Mouse (Mus musculus) forebrain, embryonic 16.5 days (tissue): ENCODE results near the gene Gli1. TPM values are rescaled to one million over a fixed set of nuclear protein-coding genes. Genes with fewer than 3 reads are reported as not detected.
"Not testable (repeated sequence)": the region's sequence is repeated elsewhere in the genome, so short reads cannot be mapped to it uniquely, and the experiment has no call there.

Experiments
- ATAC-seq: fragments of 200-750 bp; cut with Nextera tagmentation; 2 replicates; pipeline ENCODE4 v1.8.0; 2017; ENCODE audit warnings: mild to moderate bottlenecking, moderate library complexity
- H3K27ac ChIP-seq: fragments of 300-500 bp; sonication (generic); 2 replicates; pipeline ENCODE4 v1.5.1; 2014; ENCODE audit warnings: low read length, control low read depth
- H3K27me3 ChIP-seq: fragments of 300-500 bp; sonication (generic); replicated peaks from 2 replicates; pipeline ENCODE4 v1.6.1; 2014; ENCODE audit warnings: low read length; ENCODE audit not compliant: control insufficient read depth, insufficient read depth
- H3K36me3 ChIP-seq: fragments of 300-500 bp; sonication (generic); 2 replicates; pipeline ENCODE4 v1.6.1; 2014; ENCODE audit not compliant: control insufficient read depth, insufficient read depth
- H3K4me1 ChIP-seq: fragments of 300-500 bp; sonication (generic); replicated peaks from 2 replicates; pipeline ENCODE4 v1.6.1; 2014; ENCODE audit warnings: low read length; ENCODE audit not compliant: control insufficient read depth, insufficient read depth
- H3K4me2 ChIP-seq: fragments of 300-500 bp; sonication (generic); 2 replicates; pipeline ENCODE4 v1.6.1; 2014; ENCODE audit warnings: mild to moderate bottlenecking, low read length, control low read depth
- H3K4me3 ChIP-seq: fragments of 300-500 bp; sonication (generic); replicated peaks from 2 replicates; pipeline ENCODE4 v1.5.1; 2014; ENCODE audit warnings: mild to moderate bottlenecking, low read length, control low read depth
- H3K9ac ChIP-seq: fragments of 300-500 bp; sonication (generic); replicated peaks from 2 replicates; pipeline ENCODE4 v1.6.1; 2014; ENCODE audit warnings: low read depth, low read length, control low read depth
- H3K9me3 ChIP-seq: fragments of 300-500 bp; sonication (generic); 2 replicates; pipeline ENCODE4 v1.6.1; 2016; ENCODE audit warnings: low read length; ENCODE audit not compliant: control insufficient read depth
- WGBS: fragments of 180-500 bp; shearing (Covaris S2); extraction: QIAGEN DNeasy Blood & Tissue Kit; methylation state at CpG from one replicate; pipeline ENCODE4 v1.1.7; 2014; 5-methylcytosine and 5-hydroxymethylcytosine counted together
- polyA plus RNA-seq: library from polyadenylated mRNA; unstranded; fragments of >200 nt; fragmentation: Nextera tagmentation; extraction: Ambion mirVana; gene quantifications from 2 replicates; pipeline ENCODE4 v1.2.1, GENCODE M21; 2015

Gli1 gene
- polyA plus RNA-seq, 1 experiment from 2014 or later, result 1.4 TPM

DNA sequence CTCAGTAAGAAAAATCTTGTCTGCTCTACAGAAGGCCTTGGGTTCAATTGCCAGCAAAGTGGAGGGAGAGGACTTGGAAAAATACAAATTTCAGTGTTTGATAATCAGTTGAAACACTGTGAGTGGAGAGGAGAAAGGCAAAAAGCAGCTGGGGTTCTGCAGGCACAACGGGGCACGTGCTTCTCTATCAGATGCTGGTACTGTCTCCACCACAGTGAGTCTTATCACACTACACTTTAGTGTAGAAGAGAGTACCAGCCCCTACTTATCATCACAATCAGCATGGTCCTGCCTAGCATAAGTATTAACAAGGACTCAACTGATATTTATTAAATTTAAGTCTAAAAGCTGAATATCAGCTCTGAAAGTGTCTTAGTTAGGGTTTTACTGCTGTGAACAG is 24.5 kb downstream of the Gli1 start:
- H3K4me1 ChIP-seq, result no peaks in the 10 kb centered on the region
- no peak overlapping the region for H3K4me2 ChIP-seq
- 75% methylated on average over 2 of the region's 2 CpGs for WGBS
- no peaks in the 10 kb centered on the region for H3K9me3 ChIP-seq
- no peak overlapping the region for H3K4me3 ChIP-seq
- H3K9ac ChIP-seq, result no peak overlapping the region
- ATAC-seq, result no peak
- H3K36me3 ChIP-seq, result no peaks in the 10 kb centered on the region
- H3K27me3 ChIP-seq, result 0 out of 2 replicates have a peak, but pooled peaks cover 2% of the 10 kb centered on the region
- H3K27ac ChIP-seq, result no peak overlapping the region

GRCm38 (mm10) chr10:127314950-127315349 is 26.8 kb downstream of the Gli1 start:
- not testable (repeated sequence) for H3K36me3 ChIP-seq, H3K9me3 ChIP-seq, ATAC-seq, H3K4me2 ChIP-seq, H3K27ac ChIP-seq, H3K27me3 ChIP-seq, H3K4me3 ChIP-seq, H3K4me1 ChIP-seq, H3K9ac ChIP-seq
- 84% methylated on average over 1 of the region's 1 CpGs for WGBS

DNA sequence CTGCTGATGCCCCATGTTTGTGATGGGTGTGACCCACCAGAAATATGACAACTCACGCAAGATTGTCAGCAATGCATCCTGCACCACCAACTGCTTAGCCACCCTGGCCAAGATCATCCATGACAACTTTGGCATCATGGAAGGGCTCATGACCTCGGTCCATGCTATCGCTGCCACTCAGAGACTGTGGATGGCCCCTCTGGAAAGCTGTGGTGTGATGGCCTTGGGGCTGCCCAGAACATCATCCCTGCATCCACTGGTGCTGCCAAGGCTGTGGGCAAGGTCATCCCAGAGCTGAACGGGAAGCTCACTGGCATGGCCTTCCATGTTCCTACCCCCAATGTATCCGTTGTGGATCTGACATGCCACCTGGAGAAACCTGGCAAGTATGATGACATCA is 28.3 kb downstream of the Gli1 start:
- 96% methylated on average over 5 of the region's 5 CpGs for WGBS
- H3K27me3 ChIP-seq, H3K36me3 ChIP-seq, H3K27ac ChIP-seq, ATAC-seq, H3K9ac ChIP-seq, H3K9me3 ChIP-seq, H3K4me2 ChIP-seq, H3K4me3 ChIP-seq, H3K4me1 ChIP-seq: not testable (repeated sequence)

DNA sequence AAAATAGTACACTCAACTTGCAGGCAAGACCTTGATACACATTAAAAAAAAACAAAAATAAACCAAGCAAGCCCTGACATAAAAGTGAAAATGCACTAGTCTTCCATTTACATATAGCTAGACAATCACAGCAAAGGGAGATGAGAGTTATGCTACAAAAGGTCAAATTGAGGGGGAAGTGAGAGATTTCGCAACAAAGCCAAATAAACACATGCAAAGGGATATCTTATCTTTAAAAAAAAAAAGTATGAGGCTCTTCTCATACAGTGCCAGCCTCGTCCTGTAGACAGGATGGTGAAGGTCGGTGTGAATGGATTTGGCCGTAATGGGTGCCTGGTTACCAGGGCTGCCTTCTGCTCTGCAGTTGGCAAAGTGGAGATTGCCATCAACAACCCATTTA is 28.9 kb downstream of the Gli1 start:
- H3K27ac ChIP-seq, result no peak overlapping the region
- H3K4me1 ChIP-seq, result peaks cover 9% of the 10 kb centered on the region
- 80% methylated on average over 4 of the region's 4 CpGs for WGBS
- no peak overlapping the region for H3K4me2 ChIP-seq
- no peak for ATAC-seq
- H3K36me3 ChIP-seq, result peaks cover 11% of the 10 kb centered on the region; the same call in 1 of the 2 replicates
- no peaks in the 10 kb centered on the region for H3K27me3 ChIP-seq
- H3K4me3 ChIP-seq, result no peak overlapping the region
- H3K9me3 ChIP-seq, result no peaks in the 10 kb centered on the region
- no peak overlapping the region for H3K9ac ChIP-seq

- no peaks in the 10 kb centered on the region for H3K9me3 ChIP-seq
- H3K9ac ChIP-seq, result peak overlapping the region; percentile 55; the same call in 1 of the 2 replicates
- H3K4me2 ChIP-seq, result peak overlapping the region; percentile 72
- H3K4me1 ChIP-seq, result peaks cover 9% of the 10 kb centered on the region
- peaks cover 16% of the 10 kb centered on the region; the same call in 1 of the 2 replicates for H3K36me3 ChIP-seq
- H3K27ac ChIP-seq, result peak overlapping the region; percentile 75
- ATAC-seq, result peak; percentile 22
- H3K4me3 ChIP-seq, result peak overlapping the region; percentile 77
- H3K27me3 ChIP-seq, result no peaks in the 10 kb centered on the region
- WGBS, result under 1% methylated on average over 4 of the region's 4 CpGs
These were observed 29.5 kb downstream of the Gli1 start for GRCm38 (mm10) chr10:127312356-127312676.

- H3K27ac ChIP-seq, result peak within 1 kb of the TSS; percentile 75
- WGBS, result under 1% methylated on average over 65 of the region's 65 CpGs
- H3K27me3 ChIP-seq, result no peaks in the 10 kb centered on the region
- no peaks in the 10 kb centered on the region for H3K9me3 ChIP-seq
- peak within 1 kb of the TSS; percentile 87 for H3K9ac ChIP-seq
- peaks cover 22% of the 10 kb centered on the region for H3K36me3 ChIP-seq
- peaks cover 9% of the 10 kb centered on the region for H3K4me1 ChIP-seq
- peak; percentile 98 for ATAC-seq
- peak within 1 kb of the TSS; percentile 91 for H3K4me2 ChIP-seq
- peak within 1 kb of the TSS; percentile 77 for H3K4me3 ChIP-seq
These were observed 30.1 kb downstream of the Gli1 start, which contains the start of gene Mars for GRCm38 (mm10) chr10:127311476-127312355. Mars (minus strand) TSS chr10:127311786.

- no peaks in the 10 kb centered on the region for H3K9me3 ChIP-seq
- no peaks in the 10 kb centered on the region for H3K27me3 ChIP-seq
- peaks cover 27% of the 10 kb centered on the region for H3K36me3 ChIP-seq
- H3K27ac ChIP-seq, result peak overlapping the region; percentile 64
- 38% methylated on average over 23 of the region's 23 CpGs for WGBS
- peak overlapping the region; percentile 87 for H3K9ac ChIP-seq
- H3K4me3 ChIP-seq, result peak overlapping the region; percentile 77
- peaks cover 9% of the 10 kb centered on the region for H3K4me1 ChIP-seq
- peak; percentile 6 for ATAC-seq
- peak overlapping the region; percentile 91 for H3K4me2 ChIP-seq
These were observed 31.0 kb downstream of the Gli1 start for GRCm38 (mm10) chr10:127310523-127311475.

- ATAC-seq, H3K4me2 ChIP-seq, H3K27me3 ChIP-seq, H3K9ac ChIP-seq, H3K4me3 ChIP-seq, H3K9me3 ChIP-seq, H3K4me1 ChIP-seq, H3K27ac ChIP-seq: not testable (repeated sequence)
- WGBS, result 87% methylated on average over 3 of the region's 3 CpGs
- H3K36me3 ChIP-seq, result peaks cover 38% of the 10 kb centered on the region
These were observed 32.6 kb downstream of the Gli1 start for GRCm38 (mm10) chr10:127309167-127309566.

DNA sequence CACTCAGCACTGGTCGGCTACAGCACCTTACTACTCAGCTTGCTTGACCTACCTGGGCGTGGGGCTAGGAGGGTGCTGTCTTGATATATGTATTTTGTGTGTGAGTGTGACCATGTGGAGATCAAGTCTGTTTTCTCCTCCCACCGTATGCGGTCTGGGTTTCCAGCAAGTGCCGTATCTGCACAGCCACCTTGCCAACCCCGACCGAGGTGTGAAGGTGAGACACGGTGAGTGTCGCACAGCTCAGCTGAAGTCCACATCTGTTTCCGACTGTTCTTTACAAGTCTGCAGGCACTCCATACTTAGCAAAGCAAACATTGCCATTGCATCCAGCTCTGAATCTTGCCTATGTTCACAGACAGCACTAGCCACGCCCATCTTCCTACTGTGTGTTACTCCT is 38.6 kb downstream of the Gli1 start:
- no peak overlapping the region for H3K27ac ChIP-seq
- no peak for ATAC-seq
- 93% methylated on average over 11 of the region's 11 CpGs for whole genome bisulfite sequencing
- no peak overlapping the region for H3K9ac ChIP-seq
- no peaks in the 10 kb centered on the region for H3K27me3 ChIP-seq
- no peaks in the 10 kb centered on the region for H3K4me1 ChIP-seq
- H3K36me3 ChIP-seq, result peaks cover 70% of the 10 kb centered on the region
- H3K4me2 ChIP-seq, result no peak overlapping the region
- no peaks in the 10 kb centered on the region for H3K9me3 ChIP-seq
- H3K4me3 ChIP-seq, result no peak overlapping the region
